ENCODE assay signal across 8 mouse cellular contexts in the genomic region with DNA sequence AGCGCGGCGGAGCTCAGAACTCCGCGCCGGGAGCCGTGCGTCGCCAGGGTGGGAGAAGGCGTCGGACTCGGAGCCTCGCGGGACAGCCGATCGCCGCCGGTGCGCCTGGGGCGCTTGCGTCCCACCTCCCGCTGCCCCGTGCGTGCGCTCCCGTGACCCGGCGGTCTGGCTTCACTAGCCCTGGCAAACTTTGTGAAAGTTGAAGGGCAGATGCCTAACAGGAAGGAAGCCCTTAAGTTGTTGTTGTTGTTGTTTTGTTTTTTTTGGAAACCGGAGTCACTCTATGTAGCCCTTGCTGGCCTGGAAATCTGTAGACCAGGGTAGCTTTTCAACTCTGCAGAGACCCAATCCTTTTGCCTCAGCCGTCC. TPM values are rescaled to one million over a fixed set of nuclear protein-coding genes. Genes with fewer than 3 reads are reported as not detected.
DNase-seq lines count a peak whose midpoint lies in the region; ATAC-seq and TF ChIP-seq lines count a peak whose summit lies in the region.

No protein-coding gene starts in this region.

- DNase-seq in heart, adult 2 months: no peak
- DNase-seq in heart, postnatal 25 days (ENCODE audit: low spot score): no peak
- DNase-seq in forebrain, embryonic 14.5 days (ENCODE audit: low spot score): no peak
- no peak for DNase-seq in liver, postnatal 0 days
- DNase-seq in adrenal gland, postnatal 14 days: no peak
- no peak for DNase-seq in gastrocnemius, postnatal 10 days
- no peak for DNase-seq in cerebellum, postnatal 10 days

- H3K4me3 ChIP-seq in heart, adult 2 months: peak overlapping the region; percentile 95
- peak overlapping the region; percentile 64 for H3K4me3 ChIP-seq in ES-Bruce4 (ENCODE audit: low read depth, low read length)
- peak overlapping the region; percentile 63 for H3K4me3 ChIP-seq in forebrain, embryonic 14.5 days (ENCODE audit: low read depth, low read length)
- peak overlapping the region; percentile 90 for H3K4me3 ChIP-seq in liver, postnatal 0 days (ENCODE audit: low read depth, low read length)

- intact Hi-C loops in heart, adult 2 months (cut with DNase I): loop anchor here (5.0 to 10.0 kb wide), 4 partner anchors 57 to 497 kb away; a partner anchor contains a TSS
- intact Hi-C loops in heart, postnatal 25 days (cut with DNase I): loop anchor here (5.0 kb wide), 1 partner anchor 40 kb away; no protein-coding TSS in a partner anchor

- H3K9ac ChIP-seq in heart, adult 2 months (ENCODE audit: low read depth, low read length): peak overlapping the region; percentile 93
- peak overlapping the region; percentile 78 for H3K9ac ChIP-seq in ES-Bruce4 (ENCODE audit: low read depth, poor library complexity, severe bottlenecking)
- peak overlapping the region; percentile 77 for H3K9ac ChIP-seq in forebrain, embryonic 14.5 days (ENCODE audit: low read length)
- peak overlapping the region; percentile 90 for H3K9ac ChIP-seq in liver, postnatal 0 days (replicated peaks)

- H3K9me3 ChIP-seq in ES-Bruce4 (replicated peaks; ENCODE audit: control insufficient read depth, insufficient read depth, low read length, poor library complexity, severe bottlenecking): no peaks in the 10 kb centered on the region
- no peaks in the 10 kb centered on the region for H3K9me3 ChIP-seq in forebrain, embryonic 14.5 days (replicated peaks; ENCODE audit: control insufficient read depth, low read length)
- H3K9me3 ChIP-seq in liver, postnatal 0 days (ENCODE audit: low read length): no peaks in the 10 kb centered on the region

- TF ChIP-seq EP300 in heart, adult 2 months (IDR thresholded peaks at IDR 0.05; ENCODE audit: insufficient read depth, low read depth, low read length): no peak
- TF ChIP-seq EP300 in ES-Bruce4 (IDR thresholded peaks at IDR 0.05; ENCODE audit: insufficient read depth, low read depth, low read length): no peak
- TF ChIP-seq EP300 in liver, postnatal 0 days (IDR thresholded peaks at IDR 0.05; ENCODE audit: low read depth): no peak

- H3K4me2 ChIP-seq in forebrain, embryonic 14.5 days (ENCODE audit: low read length): peak overlapping the region; percentile 59
- peak overlapping the region; percentile 95 for H3K4me2 ChIP-seq in liver, postnatal 0 days (ENCODE audit: low read depth, low read length)

- peaks cover 8% of the 10 kb centered on the region for H3K4me1 ChIP-seq in heart, adult 2 months (ENCODE audit: control insufficient read depth, insufficient read depth, low read length)
- H3K4me1 ChIP-seq in ES-Bruce4 (ENCODE audit: control insufficient read depth, insufficient read depth, low read length): no peaks in the 10 kb centered on the region
- no peaks in the 10 kb centered on the region for H3K4me1 ChIP-seq in forebrain, embryonic 14.5 days (ENCODE audit: control insufficient read depth, insufficient read depth, low read length)
- H3K4me1 ChIP-seq in liver, postnatal 0 days (ENCODE audit: insufficient read depth): peaks cover 61% of the 10 kb centered on the region

- peak overlapping the region; percentile 90 for H3K27ac ChIP-seq in heart, adult 2 months
- H3K27ac ChIP-seq in ES-Bruce4 (ENCODE audit: insufficient read depth, low read length): no peak overlapping the region
- peak overlapping the region; percentile 52 for H3K27ac ChIP-seq in forebrain, embryonic 14.5 days (ENCODE audit: low read depth, low read length)
- H3K27ac ChIP-seq in liver, postnatal 0 days (ENCODE audit: low read depth): peak overlapping the region; percentile 94

- H3K36me3 ChIP-seq in heart, adult 2 months (ENCODE audit: control insufficient read depth, insufficient read depth, low read length): peaks cover 9% of the 10 kb centered on the region
- H3K36me3 ChIP-seq in ES-Bruce4 (ENCODE audit: control insufficient read depth, insufficient read depth, low read length, poor library complexity, severe bottlenecking): no peaks in the 10 kb centered on the region
- H3K36me3 ChIP-seq in forebrain, embryonic 14.5 days (ENCODE audit: control insufficient read depth, insufficient read depth, low read length): no peaks in the 10 kb centered on the region
- no peaks in the 10 kb centered on the region for H3K36me3 ChIP-seq in liver, postnatal 0 days (replicated peaks; ENCODE audit: insufficient read depth, low read length)

- no peaks in the 10 kb centered on the region for H3K27me3 ChIP-seq in heart, adult 2 months (ENCODE audit: control insufficient read depth, insufficient read depth, low read length)
- H3K27me3 ChIP-seq in ES-Bruce4 (ENCODE audit: control insufficient read depth, insufficient read depth, low read length, poor library complexity, severe bottlenecking): 0 out of 2 replicates have a peak, but pooled peaks cover 3% of the 10 kb centered on the region
- no peaks in the 10 kb centered on the region; the same call in 1 of the 2 replicates for H3K27me3 ChIP-seq in forebrain, embryonic 14.5 days (replicated peaks; ENCODE audit: control insufficient read depth, insufficient read depth, low read length)
- no peaks in the 10 kb centered on the region for H3K27me3 ChIP-seq in liver, postnatal 0 days (ENCODE audit: insufficient read depth, low read length)

- no peak for ATAC-seq in forebrain, embryonic 14.5 days
- peak; percentile 50 for ATAC-seq in liver, postnatal 0 days

- TF ChIP-seq CTCF in heart, adult 2 months (IDR thresholded peaks at IDR 0.05): peak; percentile 0; the same call in 1 of the 2 replicates
- no peak for TF ChIP-seq CTCF in ES-Bruce4 (IDR thresholded peaks at IDR 0.05; ENCODE audit: low read depth, low read length)
- no peak for TF ChIP-seq CTCF in liver, postnatal 0 days (IDR thresholded peaks at IDR 0.05; ENCODE audit: low read depth)

- WGBS in heart, adult 2 months: under 1% methylated on average over 30 of the region's 30 CpGs
- under 1% methylated on average over 30 of the region's 30 CpGs for WGBS in forebrain, embryonic 14.5 days
- 2% methylated on average over 27 of the region's 30 CpGs for WGBS in liver, postnatal 0 days (ENCODE audit: insufficient replicate concordance)

- no peak for TF ChIP-seq POLR2A in heart, adult 2 months (IDR thresholded peaks at IDR 0.05; ENCODE audit: insufficient read depth, low read depth, low read length)
- no peak for TF ChIP-seq POLR2A in ES-Bruce4 (IDR thresholded peaks at IDR 0.05; ENCODE audit: insufficient read depth, low read length)

- H3K79me2 ChIP-seq in heart, adult 2 months (replicated peaks; ENCODE audit: control insufficient read depth, insufficient read depth, low read length): no peaks in the 10 kb centered on the region; the same call in 1 of the 2 replicates

RNA-seq across cellular contexts. Expression of a gene that starts 0.6 kb away (rescaled TPM):
- 10 to 100 TPM; 53.3 to 63.2 TPM for total RNA-seq in heart, adult 2 months (2021)
- polyA plus RNA-seq in heart, adult 2 months (2012; rRNA removed): 31.8 and 52.8 TPM in 2 replicates
- total RNA-seq in heart, postnatal 25 days (2021): 10 to 100 TPM; 62.2 to 64.2 TPM
- 28.4 and 30.5 TPM in 2 replicates for polyA plus RNA-seq in ES-Bruce4 (2011; ENCODE audit: insufficient read depth, insufficient read length, low read depth, missing spikeins)
- 26.9 and 29.9 TPM in 2 replicates for polyA plus RNA-seq in forebrain, embryonic 14.5 days (2014; fragmentation: Nextera tagmentation; extraction: Ambion mirVana)
- 22.3 and 25.4 TPM in 2 replicates for polyA plus RNA-seq in liver, postnatal 0 days (2015; fragmentation: Nextera tagmentation; extraction: Ambion mirVana)
- 72.9 and 79.9 TPM in 2 replicates for total RNA-seq in adrenal gland, postnatal 14 days (2021)
- 10 to 100 TPM; 22.9 to 23.9 TPM for total RNA-seq in gastrocnemius, postnatal 10 days (2021)

RNA-seq across cellular contexts. Expression of a gene that starts 57.8 kb away (rescaled TPM):
- total RNA-seq in heart, adult 2 months (2021): 100 to 1,000 TPM; 180 to 214 TPM
- polyA plus RNA-seq in heart, adult 2 months (2012; rRNA removed): 167 and 286 TPM in 2 replicates
- 100 to 1,000 TPM; 115 to 118 TPM for total RNA-seq in heart, postnatal 25 days (2021)
- polyA plus RNA-seq in ES-Bruce4 (2011; ENCODE audit: insufficient read depth, insufficient read length, low read depth, missing spikeins): 19.4 and 19.6 TPM in 2 replicates
- polyA plus RNA-seq in forebrain, embryonic 14.5 days (2014; fragmentation: Nextera tagmentation; extraction: Ambion mirVana): 42.4 and 45.2 TPM in 2 replicates
- 13.7 and 14.2 TPM in 2 replicates for polyA plus RNA-seq in liver, postnatal 0 days (2015; fragmentation: Nextera tagmentation; extraction: Ambion mirVana)
- 49.5 and 56.7 TPM in 2 replicates for total RNA-seq in adrenal gland, postnatal 14 days (2021)
- total RNA-seq in gastrocnemius, postnatal 10 days (2021): 10 to 100 TPM; 47.5 to 48.6 TPM
